Mouse (Mus musculus) lung, postnatal 0 days (tissue): ENCODE results near the gene Dclre1a. TPM values are rescaled to one million over a fixed set of nuclear protein-coding genes. Genes with fewer than 3 reads are reported as not detected.

Source experiments
- ATAC-seq: fragments of 200-750 bp; cut with Nextera tagmentation; 2 replicates; pipeline ENCODE4 v1.8.0; 2017; ENCODE audit warnings: moderate library complexity
- DNase-seq: peaks from one replicate; pipeline ENCODE4 v3.0.0-alpha.2; 2016; ENCODE audit warnings: low spot score
- H3K27ac ChIP-seq: fragments of 300-500 bp; sonication (generic); 2 replicates; pipeline ENCODE4 v1.5.1; 2014; ENCODE audit warnings: antibody characterized with exemption, mild to moderate bottlenecking, low read length, mixed read lengths
- H3K27me3 ChIP-seq: fragments of 300-500 bp; sonication (generic); replicated peaks from 2 replicates; pipeline ENCODE4 v1.6.1; 2014; ENCODE audit warnings: low read length, mixed read lengths; ENCODE audit not compliant: insufficient read depth
- H3K36me3 ChIP-seq: fragments of 300-500 bp; sonication (generic); 2 replicates; pipeline ENCODE4 v1.6.1; 2014; ENCODE audit warnings: low read length, mixed read lengths; ENCODE audit not compliant: insufficient read depth
- H3K4me1 ChIP-seq: fragments of 300-500 bp; sonication (generic); 2 replicates; pipeline ENCODE4 v1.6.1; 2014; ENCODE audit warnings: antibody characterized with exemption, low read depth, low read length, mixed read lengths; ENCODE audit not compliant: insufficient read depth
- H3K4me2 ChIP-seq: fragments of 300-500 bp; sonication (generic); replicated peaks from 2 replicates; pipeline ENCODE4 v1.6.1; 2014; ENCODE audit warnings: low read depth, mild to moderate bottlenecking, low read length, moderate library complexity, mixed read lengths
- H3K4me3 ChIP-seq: fragments of 300-500 bp; sonication (generic); 2 replicates; pipeline ENCODE4 v1.5.1; 2014; ENCODE audit warnings: low read depth, low read length
- H3K9ac ChIP-seq: fragments of 300-500 bp; sonication (generic); replicated peaks from 2 replicates; pipeline ENCODE4 v1.6.1; 2014; ENCODE audit warnings: low read depth, mild to moderate bottlenecking
- H3K9me3 ChIP-seq: fragments of 300-500 bp; sonication (generic); 2 replicates; pipeline ENCODE4 v1.6.1; 2016; ENCODE audit warnings: low read length, mixed read lengths
- CTCF ChIP-seq: IDR thresholded peaks from 2 replicates; pipeline ENCODE4 v1.5.1; 2016; ENCODE audit warnings: antibody characterized with exemption, mild to moderate bottlenecking
- EP300 ChIP-seq: IDR thresholded peaks from 2 replicates; pipeline ENCODE4 v1.6.1; 2016; ENCODE audit warnings: antibody characterized with exemption, mild to moderate bottlenecking, control low read depth
- WGBS: fragments of 180-500 bp; shearing (Covaris S2); extraction: QIAGEN DNeasy Blood & Tissue Kit; methylation state at CpG from one replicate; pipeline ENCODE4 v1.1.7; 2014; 5-methylcytosine and 5-hydroxymethylcytosine counted together
- polyA plus RNA-seq: library from polyadenylated mRNA; unstranded; fragments of >200 nt; fragmentation: Nextera tagmentation; extraction: Ambion mirVana; gene quantifications from 2 replicates; pipeline ENCODE4 v1.2.1, GENCODE M21; 2015

Gene Dclre1a
- polyA plus RNA-seq, 1 experiment from 2014 or later: 16.7 TPM

DNA sequence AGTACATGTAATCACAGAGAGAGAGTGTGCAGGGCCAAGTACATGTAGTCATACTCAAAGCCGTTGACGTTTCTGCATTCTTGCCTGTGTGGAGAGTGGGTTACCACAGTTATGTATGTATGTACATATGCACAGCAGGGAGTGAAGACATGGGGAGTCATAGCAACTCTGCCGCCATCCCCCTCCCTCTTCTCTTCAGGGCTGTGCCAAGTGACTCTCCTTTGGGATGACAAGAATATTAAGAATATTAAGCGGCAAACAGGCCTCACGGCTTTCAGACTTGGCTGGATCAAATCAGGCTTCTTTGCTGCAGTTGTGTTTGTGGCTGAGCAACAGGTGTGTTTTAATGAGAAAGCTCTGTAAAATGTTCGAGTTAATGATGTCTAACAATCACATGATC is 58.4 kb downstream of the Dclre1a start:
- no peak for DNase-seq
- TF ChIP-seq EP300: no peak
- no peak for TF ChIP-seq CTCF
- H3K9me3 ChIP-seq: no peaks in the 10 kb centered on the region
- WGBS: 80% methylated on average over 6 of the region's 6 CpGs
- no peak overlapping the region for H3K27ac ChIP-seq
- H3K4me2 ChIP-seq: no peak overlapping the region
- no peaks in the 10 kb centered on the region for H3K36me3 ChIP-seq
- ATAC-seq: no peak
- no peak overlapping the region for H3K9ac ChIP-seq
- H3K27me3 ChIP-seq: no peaks in the 10 kb centered on the region
- no peak overlapping the region for H3K4me3 ChIP-seq
- H3K4me1 ChIP-seq: peaks cover 13% of the 10 kb centered on the region; the same call in 1 of the 2 replicates

DNA sequence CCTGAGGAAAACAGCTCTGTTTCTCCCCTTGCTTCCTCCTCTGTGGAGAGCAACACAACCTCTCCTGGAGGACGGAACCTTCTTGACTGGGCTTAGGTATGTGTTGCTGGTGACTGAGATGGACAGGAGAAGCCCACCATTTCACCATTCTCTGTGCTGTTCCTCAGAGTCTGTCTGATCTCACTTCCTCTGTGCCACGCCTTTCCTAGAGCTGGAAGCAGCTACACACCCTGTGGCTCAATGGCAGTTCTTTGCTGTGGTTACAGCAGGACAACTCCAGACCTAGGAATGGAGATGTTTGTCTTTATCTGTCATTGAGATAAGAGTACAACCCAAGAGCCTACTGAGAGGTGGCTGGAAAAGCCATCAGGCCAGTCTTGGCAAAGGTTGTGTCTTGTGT is 60.7 kb downstream of the Dclre1a start:
- H3K9ac ChIP-seq: no peak overlapping the region
- H3K4me1 ChIP-seq: peaks cover 13% of the 10 kb centered on the region; the same call in 1 of the 2 replicates
- H3K27ac ChIP-seq: no peak overlapping the region
- no peaks in the 10 kb centered on the region for H3K36me3 ChIP-seq
- DNase-seq: peak; percentile 20
- ATAC-seq: no peak
- H3K4me3 ChIP-seq: no peak overlapping the region
- WGBS: 96% methylated on average over 2 of the region's 2 CpGs
- H3K9me3 ChIP-seq: no peaks in the 10 kb centered on the region
- H3K27me3 ChIP-seq: no peaks in the 10 kb centered on the region
- H3K4me2 ChIP-seq: no peak overlapping the region
- no peak for TF ChIP-seq CTCF
- TF ChIP-seq EP300: no peak

DNA sequence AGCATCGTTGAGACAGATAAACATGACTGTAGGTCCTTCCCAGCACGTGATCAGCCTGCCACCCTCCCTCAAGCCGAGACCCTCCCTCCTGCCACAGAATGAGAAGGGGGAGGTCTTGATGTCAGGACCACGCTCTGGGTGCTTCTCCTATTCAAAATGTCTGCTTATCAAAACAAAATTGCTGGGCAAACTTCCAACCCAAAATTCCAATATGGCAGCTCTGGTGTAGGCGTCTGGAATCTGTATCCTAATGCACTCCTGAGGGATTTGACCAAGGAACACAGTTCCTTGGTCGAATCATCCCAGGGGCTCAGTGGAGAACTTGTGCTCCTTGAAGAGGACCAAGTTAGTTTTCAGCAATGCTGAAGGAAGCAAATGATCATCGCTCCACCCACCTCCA is 61.1 kb downstream of the Dclre1a start:
- no peaks in the 10 kb centered on the region for H3K36me3 ChIP-seq
- no peak overlapping the region for H3K9ac ChIP-seq
- no peak overlapping the region for H3K4me3 ChIP-seq
- no peaks in the 10 kb centered on the region for H3K27me3 ChIP-seq
- H3K27ac ChIP-seq: no peak overlapping the region
- DNase-seq (no peak), ATAC-seq (no peak)
- H3K4me2 ChIP-seq: no peak overlapping the region
- H3K9me3 ChIP-seq: no peaks in the 10 kb centered on the region
- peaks cover 13% of the 10 kb centered on the region; the same call in 1 of the 2 replicates for H3K4me1 ChIP-seq
- no peak for TF ChIP-seq EP300
- 72% methylated on average over 7 of the region's 7 CpGs for WGBS

DNA sequence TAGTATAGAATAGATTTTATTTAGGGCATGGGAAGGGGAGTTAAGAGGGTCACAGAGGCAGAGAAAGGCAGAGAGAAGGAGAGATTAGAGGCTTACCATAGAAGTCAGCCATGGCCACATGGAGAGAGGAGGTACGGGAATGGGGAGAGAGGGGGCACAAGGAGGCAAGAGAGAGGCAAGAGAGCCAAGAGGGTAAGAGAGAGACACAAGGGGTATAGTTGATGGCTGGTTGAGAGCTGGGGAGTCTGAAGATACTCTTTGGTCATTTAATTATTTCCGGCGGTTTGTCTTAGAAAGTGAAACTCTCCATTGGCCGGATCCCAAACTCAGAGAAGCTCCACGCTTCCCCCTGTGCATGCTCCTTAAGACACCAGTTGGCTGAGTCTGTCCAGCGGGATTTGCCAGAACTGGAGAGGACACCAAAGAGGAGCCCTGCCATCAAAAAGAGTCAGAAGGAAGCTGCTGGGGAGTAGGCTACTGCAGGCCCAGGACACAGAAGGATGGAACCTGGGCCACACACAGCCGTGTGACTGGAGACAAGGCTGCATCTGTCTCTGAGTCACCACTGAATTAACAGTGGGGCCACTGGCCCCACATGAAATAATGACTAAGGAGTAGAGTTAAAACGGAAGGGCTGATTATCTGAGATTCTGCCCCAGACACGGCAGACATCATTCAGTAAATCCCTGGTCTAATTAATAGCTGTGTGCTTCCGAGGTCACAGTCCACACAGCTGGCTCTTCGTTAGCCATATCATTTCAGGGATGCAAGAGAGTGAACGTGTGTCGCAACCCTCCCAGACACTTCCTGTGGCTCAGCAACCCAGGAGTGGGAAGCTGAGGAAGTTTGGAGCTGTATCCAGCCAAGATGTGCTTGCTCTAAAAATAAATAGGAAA is 62.4 kb downstream of the Dclre1a start:
- TF ChIP-seq EP300: no peak
- no peak for TF ChIP-seq CTCF
- ATAC-seq: peak; percentile 89
- Histone ChIP-seq H3K4me2 (peak overlapping the region; percentile 14), H3K36me3 (no peaks in the 10 kb centered on the region), H3K27ac (no peak overlapping the region), H3K4me1 (peaks cover 13% of the 10 kb centered on the region; the same call in 1 of the 2 replicates), H3K27me3 (no peaks in the 10 kb centered on the region), H3K9ac (no peak overlapping the region), H3K4me3 (no peak overlapping the region), H3K9me3 (no peaks in the 10 kb centered on the region)
- 36% methylated on average over 13 of the region's 13 CpGs for WGBS
- peak; percentile 86 for DNase-seq

DNA sequence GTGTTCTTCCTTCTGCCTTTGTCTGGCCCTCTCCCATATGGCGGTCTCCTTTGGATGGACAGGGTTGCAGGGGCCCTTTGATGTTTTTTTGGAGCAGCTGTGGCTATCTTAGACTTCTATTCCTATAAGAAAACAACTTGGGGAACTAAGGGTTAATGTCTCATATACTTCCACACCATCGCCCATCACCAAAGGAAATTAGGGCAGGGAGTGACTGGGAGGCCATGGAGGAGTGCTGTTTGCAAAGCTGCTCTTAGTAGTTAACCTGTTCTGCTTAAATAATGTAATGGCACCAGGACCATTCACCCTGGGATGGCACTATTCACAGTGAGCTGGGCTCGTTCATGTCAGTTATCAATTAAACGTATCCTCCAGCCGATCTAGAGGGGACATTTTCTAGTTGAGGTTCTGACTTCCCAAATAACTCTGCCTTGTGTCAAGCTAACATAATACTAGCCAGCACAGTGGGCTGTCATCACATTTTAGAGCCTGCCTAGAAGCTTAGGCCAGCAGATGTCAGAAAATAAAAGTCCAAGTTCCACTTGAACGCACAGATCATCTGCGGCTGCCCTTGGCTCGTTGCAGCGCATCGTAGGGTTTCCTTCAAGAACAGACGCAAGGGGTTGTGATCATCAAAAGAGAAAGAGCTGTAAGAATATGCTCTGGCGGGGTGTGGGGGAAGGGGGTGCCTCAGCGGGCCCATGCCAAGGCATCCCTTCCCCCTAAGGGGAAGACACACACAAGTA is 63.2 kb downstream of the Dclre1a start:
- H3K4me2 ChIP-seq: 0 out of 2 replicates have a peak overlapping the region, but pooled peaks have one; percentile 14
- no peaks in the 10 kb centered on the region for H3K9me3 ChIP-seq
- whole genome bisulfite sequencing: 76% methylated on average over 13 of the region's 13 CpGs
- no peaks in the 10 kb centered on the region for H3K27me3 ChIP-seq
- DNase-seq (no peak), ATAC-seq (no peak)
- no peak overlapping the region for H3K9ac ChIP-seq
- no peak for TF ChIP-seq CTCF
- peaks cover 13% of the 10 kb centered on the region; the same call in 1 of the 2 replicates for H3K4me1 ChIP-seq
- H3K36me3 ChIP-seq: no peaks in the 10 kb centered on the region
- H3K4me3 ChIP-seq: no peak overlapping the region
- no peak overlapping the region for H3K27ac ChIP-seq

Other genes starting within 250 kb of the Dclre1a start
- 0.53 and 0.62 TPM in 2 replicates for gene Nrap, start 158.2 kb downstream of the Dclre1a start, polyA plus RNA-seq
- 21.8 and 25.8 TPM in 2 replicates for gene Casp7, start 151.1 kb downstream of the Dclre1a start, polyA plus RNA-seq
- gene Plekhs1, start 86.6 kb downstream of the Dclre1a start, polyA plus RNA-seq: 0.11 and 0.21 TPM in 2 replicates
- 15.4 and 17.6 TPM in 2 replicates for gene Nhlrc2, start within 50 bp of the Dclre1a start, polyA plus RNA-seq
- 12.6 and 14.7 TPM in 2 replicates for gene Adrb1, start 174.0 kb upstream of the Dclre1a start, polyA plus RNA-seq